Mouse (Mus musculus): ENCODE results near the gene Tiam1. TPM values are rescaled to one million over a fixed set of nuclear protein-coding genes. Genes with fewer than 3 reads are reported as not detected.
A peak's percentile ranks its signal among the peaks of the same experiment; 100 is the strongest.

The Tiam1 gene
- total and polyA plus RNA-seq, 2 experiments from 2014 or later, result 20.5 to 42.4 TPM

DNA sequence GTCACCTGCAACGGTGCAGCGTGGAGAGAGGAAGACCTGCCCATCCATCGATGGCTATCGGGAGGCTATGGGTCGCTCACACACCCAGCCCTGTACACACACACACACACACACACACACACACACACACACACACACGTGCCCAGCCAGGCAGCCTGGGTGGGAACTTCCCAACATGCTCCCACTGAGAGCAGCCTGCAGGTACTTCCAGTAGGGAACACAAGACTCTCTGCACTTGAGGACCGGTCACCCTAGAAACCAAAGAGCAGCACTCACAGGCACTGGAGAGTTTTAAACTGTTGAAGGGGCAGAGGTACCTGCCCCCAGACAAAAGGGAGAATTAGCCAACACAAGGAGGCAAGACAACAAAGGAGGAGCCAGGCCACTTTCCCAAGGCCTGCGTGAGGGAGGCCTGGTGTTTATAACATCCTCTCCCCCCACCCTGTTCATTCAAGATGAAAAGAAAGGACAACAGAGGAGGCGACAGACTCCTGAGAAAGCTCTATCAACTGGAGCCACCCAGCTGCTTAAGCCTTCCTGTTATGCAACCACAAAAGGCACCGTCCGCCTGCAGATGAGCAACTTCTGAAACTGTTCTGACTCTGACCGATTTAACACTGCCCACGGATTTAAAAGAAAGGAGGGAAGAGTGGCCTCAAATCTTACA lies 326.9 kb downstream of the Tiam1 start:
- Histone ChIP-seq H3K4me2 (ENCODE audit: low read depth) (no peak overlapping the region), H3K27me3 (ENCODE audit: insufficient read depth, low read length) (no peaks in the 10 kb centered on the region), H3K9ac (no peak overlapping the region), H3K4me3 (ENCODE audit: low read depth, low read length) (no peak overlapping the region), H3K4me1 (ENCODE audit: insufficient read depth) (peaks cover 10% of the 10 kb centered on the region; the same call in 1 of the 2 replicates), H3K27ac (ENCODE audit: low read depth, low read length) (no peak overlapping the region), H3K9me3 (ENCODE audit: low read length) (no peaks in the 10 kb centered on the region), H3K36me3 (ENCODE audit: insufficient read depth) (peaks cover 3% of the 10 kb centered on the region)
- no peak for TF ChIP-seq CTCF (IDR thresholded peaks at IDR 0.05; ENCODE audit: low read depth)
- DNase-seq (no peak), ATAC-seq (no peak)
- 47% methylated on average over 13 of the region's 13 CpGs for WGBS

- no peak for TF ChIP-seq CTCF (IDR thresholded peaks at IDR 0.05; ENCODE audit: low read depth)
- Histone ChIP-seq H3K9me3 (ENCODE audit: low read length) (no peaks in the 10 kb centered on the region), H3K36me3 (ENCODE audit: insufficient read depth) (peaks cover 18% of the 10 kb centered on the region), H3K27me3 (ENCODE audit: insufficient read depth, low read length) (no peaks in the 10 kb centered on the region), H3K4me2 (ENCODE audit: low read depth) (no peak overlapping the region), H3K4me3 (ENCODE audit: low read depth, low read length) (no peak overlapping the region), H3K27ac (ENCODE audit: low read depth, low read length) (no peak overlapping the region), H3K4me1 (ENCODE audit: insufficient read depth) (peaks cover 10% of the 10 kb centered on the region; the same call in 1 of the 2 replicates), H3K9ac (no peak overlapping the region)
- 58% methylated on average over 9 of the region's 9 CpGs for WGBS
- DNase-seq (no peak), ATAC-seq (no peak)
These were observed 330.0 kb downstream of the Tiam1 start for GRCm38 (mm10) chr16:89813536-89813935.

GRCm38 (mm10) chr16:89812891-89813290 lies 330.7 kb downstream of the Tiam1 start:
- Histone ChIP-seq H3K4me2 (ENCODE audit: low read depth) (no peak overlapping the region), H3K9ac (no peak overlapping the region), H3K9me3 (ENCODE audit: low read length) (no peaks in the 10 kb centered on the region), H3K27me3 (ENCODE audit: insufficient read depth, low read length) (no peaks in the 10 kb centered on the region), H3K4me3 (ENCODE audit: low read depth, low read length) (no peak overlapping the region), H3K36me3 (ENCODE audit: insufficient read depth) (peaks cover 18% of the 10 kb centered on the region), H3K27ac (ENCODE audit: low read depth, low read length) (no peak overlapping the region), H3K4me1 (ENCODE audit: insufficient read depth) (peaks cover 6% of the 10 kb centered on the region; the same call in 1 of the 2 replicates)
- DNase-seq (no peak), ATAC-seq (no peak)
- no peak for TF ChIP-seq CTCF (IDR thresholded peaks at IDR 0.05; ENCODE audit: low read depth)
- WGBS, result 78% methylated on average over 12 of the region's 12 CpGs

- no peaks in the 10 kb centered on the region for H3K27me3 ChIP-seq (ENCODE audit: insufficient read depth, low read length)
- TF ChIP-seq CTCF (IDR thresholded peaks at IDR 0.05; ENCODE audit: low read depth), result no peak
- no peak overlapping the region for H3K4me3 ChIP-seq (ENCODE audit: low read depth, low read length)
- H3K9me3 ChIP-seq (ENCODE audit: low read length), result no peaks in the 10 kb centered on the region
- no peak overlapping the region for H3K27ac ChIP-seq (ENCODE audit: low read depth, low read length)
- WGBS, result 91% methylated on average over 6 of the region's 6 CpGs
- no peak overlapping the region for H3K9ac ChIP-seq
- 0 out of 2 replicates have a peak, but pooled peaks cover 6% of the 10 kb centered on the region for H3K4me1 ChIP-seq (ENCODE audit: insufficient read depth)
- peaks cover 19% of the 10 kb centered on the region for H3K36me3 ChIP-seq (ENCODE audit: insufficient read depth)
- ATAC-seq, result no peak
- H3K4me2 ChIP-seq (ENCODE audit: low read depth), result no peak overlapping the region
- DNase-seq, result no peak
These were observed 333.2 kb downstream of the Tiam1 start for GRCm38 (mm10) chr16:89810398-89810797.

- DNase-seq (no peak), ATAC-seq (no peak)
- Histone ChIP-seq H3K4me1 (ENCODE audit: insufficient read depth) (no peaks in the 10 kb centered on the region), H3K9ac (no peak overlapping the region), H3K9me3 (ENCODE audit: low read length) (no peaks in the 10 kb centered on the region), H3K4me2 (ENCODE audit: low read depth) (no peak overlapping the region), H3K36me3 (ENCODE audit: insufficient read depth) (peaks cover 40% of the 10 kb centered on the region), H3K4me3 (ENCODE audit: low read depth, low read length) (no peak overlapping the region), H3K27me3 (ENCODE audit: insufficient read depth, low read length) (no peaks in the 10 kb centered on the region), H3K27ac (ENCODE audit: low read depth, low read length) (no peak overlapping the region)
- no peak for TF ChIP-seq CTCF (IDR thresholded peaks at IDR 0.05; ENCODE audit: low read depth)
- 91% methylated on average over 13 of the region's 13 CpGs for WGBS
These were observed 335.4 kb downstream of the Tiam1 start for GRCm38 (mm10) chr16:89808168-89808567.

DNA sequence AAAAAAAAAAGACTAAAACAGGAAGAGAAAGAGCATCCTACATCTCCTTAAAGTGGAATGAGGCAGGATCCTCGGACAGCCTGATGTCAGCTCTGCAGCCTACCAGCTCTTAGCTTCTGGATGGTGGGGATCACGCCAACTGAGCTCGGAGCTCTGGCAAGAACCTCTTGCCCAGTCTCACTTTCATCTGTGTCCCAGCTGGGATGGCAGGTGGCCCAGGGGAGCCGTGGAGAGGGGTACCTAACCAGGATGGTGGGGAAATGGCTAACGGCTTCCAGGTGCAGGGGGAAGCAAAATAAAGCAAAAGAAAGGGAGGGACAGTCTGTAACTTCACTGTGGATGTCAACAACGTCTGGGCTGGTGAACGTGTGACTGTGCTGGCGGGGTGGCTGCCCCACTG lies 337.6 kb downstream of the Tiam1 start:
- Histone ChIP-seq H3K4me2 (ENCODE audit: low read depth) (no peak overlapping the region), H3K27ac (ENCODE audit: low read depth, low read length) (no peak overlapping the region), H3K9me3 (ENCODE audit: low read length) (no peaks in the 10 kb centered on the region), H3K36me3 (ENCODE audit: insufficient read depth) (peaks cover 39% of the 10 kb centered on the region), H3K4me1 (ENCODE audit: insufficient read depth) (no peaks in the 10 kb centered on the region), H3K4me3 (ENCODE audit: low read depth, low read length) (no peak overlapping the region), H3K9ac (no peak overlapping the region), H3K27me3 (ENCODE audit: insufficient read depth, low read length) (no peaks in the 10 kb centered on the region)
- 46% methylated on average over 8 of the region's 8 CpGs for WGBS
- ATAC-seq, result peak; percentile 47
- no peak for TF ChIP-seq CTCF (IDR thresholded peaks at IDR 0.05; ENCODE audit: low read depth)
- no peak for DNase-seq

DNA sequence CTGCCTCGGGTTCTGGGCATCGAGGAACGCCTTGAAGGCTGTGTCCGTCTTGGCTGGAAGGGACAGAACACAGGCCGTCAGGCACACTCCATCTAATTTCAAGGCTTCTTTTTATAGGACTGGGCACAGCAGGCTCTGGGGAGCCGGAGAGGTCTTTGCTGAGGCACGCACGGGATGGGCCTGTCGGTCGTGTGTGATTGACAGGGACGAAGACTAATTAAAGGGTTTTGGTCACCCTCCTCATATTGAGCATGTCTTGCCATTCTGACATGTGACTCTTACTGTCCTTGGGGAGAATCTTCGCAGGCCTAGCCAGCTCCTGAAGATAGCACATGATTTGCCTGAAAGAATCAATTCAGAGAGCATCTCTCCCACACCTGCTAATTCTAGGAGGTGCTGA lies 338.4 kb downstream of the Tiam1 start:
- ATAC-seq (no peak), DNase-seq (no peak)
- Histone ChIP-seq H3K27me3 (ENCODE audit: insufficient read depth, low read length) (no peaks in the 10 kb centered on the region), H3K4me3 (ENCODE audit: low read depth, low read length) (no peak overlapping the region), H3K27ac (ENCODE audit: low read depth, low read length) (no peak overlapping the region), H3K36me3 (ENCODE audit: insufficient read depth) (peaks cover 35% of the 10 kb centered on the region), H3K4me1 (ENCODE audit: insufficient read depth) (no peaks in the 10 kb centered on the region), H3K9ac (no peak overlapping the region), H3K4me2 (ENCODE audit: low read depth) (no peak overlapping the region), H3K9me3 (ENCODE audit: low read length) (no peaks in the 10 kb centered on the region)
- TF ChIP-seq CTCF (IDR thresholded peaks at IDR 0.05; ENCODE audit: low read depth), result no peak
- 90% methylated on average over 12 of the region's 12 CpGs for WGBS
